In genomic region chr1:11872847-11873246, GRCm38 (mm10) we compare ENCODE assay signal across 24 mouse cellular contexts.
"Had no signal": no experiment of that assay in that cellular context is flagged by ENCODE, and none has a peak within 500 bp of the region (broad histone marks: within the 10 kb centered on the region; RNA-seq: fewer than 3 reads in every experiment).

No protein-coding gene starts in this region.

- H3K4me2 ChIP-seq: heart, embryonic 12.5 days; hindbrain, embryonic 12.5 days; hindbrain, embryonic 14.5 days; intestine, embryonic 15.5 days; limb, embryonic 12.5 days; limb, embryonic 15.5 days; liver, embryonic 12.5 days had no signal

- H3K27me3 ChIP-seq: heart, embryonic 12.5 days; hindbrain, embryonic 12.5 days; intestine, embryonic 15.5 days; limb, embryonic 12.5 days; limb, embryonic 15.5 days; liver, embryonic 12.5 days had no signal

- H3K9ac ChIP-seq: heart, embryonic 12.5 days; hindbrain, embryonic 12.5 days; hindbrain, embryonic 14.5 days; intestine, embryonic 15.5 days; limb, embryonic 12.5 days; limb, embryonic 15.5 days; liver, embryonic 12.5 days; liver, embryonic 14.5 days had no signal

- H3K4me1 ChIP-seq: heart, embryonic 10.5 days; heart, embryonic 12.5 days; hindbrain, embryonic 10.5 days; hindbrain, embryonic 12.5 days; intestine, embryonic 15.5 days; limb, embryonic 12.5 days; limb, embryonic 15.5 days; liver, embryonic 12.5 days had no signal

- H3K27ac ChIP-seq: gastrocnemius, adult 2 months; heart, embryonic 10.5 days; hindbrain, embryonic 10.5 days; hindbrain, embryonic 12.5 days; hindbrain, embryonic 14.5 days; intestine, embryonic 15.5 days; layer of hippocampus, adult 2 months; limb, embryonic 12.5 days; limb, embryonic 15.5 days; liver, embryonic 12.5 days; liver, embryonic 14.5 days had no signal

- H3K4me3 ChIP-seq: gastrocnemius, adult 2 months; heart, embryonic 10.5 days; heart, embryonic 12.5 days; hindbrain, embryonic 10.5 days; hindbrain, embryonic 12.5 days; intestine, embryonic 15.5 days; layer of hippocampus, adult 2 months; limb, embryonic 12.5 days; limb, embryonic 15.5 days; liver, embryonic 12.5 days had no signal

- H3K9me3 ChIP-seq: heart, embryonic 10.5 days; hindbrain, embryonic 10.5 days; hindbrain, embryonic 12.5 days; intestine, embryonic 15.5 days; limb, embryonic 12.5 days; limb, embryonic 15.5 days; liver, embryonic 12.5 days had no signal

- H3K36me3 ChIP-seq: heart, embryonic 10.5 days; heart, embryonic 12.5 days; hindbrain, embryonic 10.5 days; hindbrain, embryonic 12.5 days; intestine, embryonic 15.5 days; limb, embryonic 12.5 days; limb, embryonic 15.5 days; liver, embryonic 12.5 days had no signal

- ATAC-seq: hindbrain, embryonic 16.5 days; inflammation-experienced regulatory T-cells, adult 6 months; intestine, embryonic 15.5 days; intestine, postnatal 0 days; liver, embryonic 12.5 days had no signal

- DNase-seq: gastrocnemius, adult 2 months; gastrocnemius, postnatal 10 days; gastrocnemius, postnatal 25 days; heart, adult 18-20 months; kidney, adult 18-20 months; kidney, adult 8-10 months; kidney, postnatal 25 days; layer of hippocampus, adult 9-11 months; layer of hippocampus, postnatal 36 days; left cerebral cortex, postnatal 4 days had no signal
